26 mouse cellular contexts compared by ENCODE assay signal in the genomic region with DNA sequence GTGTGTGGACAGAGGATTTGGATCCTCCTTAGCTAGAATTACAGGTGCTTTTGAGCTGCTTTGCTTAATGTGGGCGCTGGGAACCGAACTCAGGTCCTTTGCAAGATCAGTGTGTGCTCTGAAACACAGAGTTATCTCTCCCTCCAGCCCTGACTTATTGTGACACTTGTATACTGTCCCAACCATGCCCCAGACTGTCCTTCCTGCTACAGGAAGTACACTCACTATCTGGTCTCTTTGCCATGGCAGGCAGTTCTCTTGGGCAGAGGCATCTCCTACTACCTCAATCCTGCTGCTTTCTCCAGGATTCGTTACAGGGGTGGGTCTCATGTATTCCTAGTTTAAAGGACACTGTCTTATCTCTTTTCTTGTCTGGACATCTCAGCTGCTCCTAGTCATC. TPM values are rescaled to one million over a fixed set of nuclear protein-coding genes. Genes with fewer than 3 reads are reported as not detected.
"Had no signal": no experiment of that assay in that cellular context is flagged by ENCODE, and none has a peak within 500 bp of the region (broad histone marks: within the 10 kb centered on the region; RNA-seq: fewer than 3 reads in every experiment).

No protein-coding gene starts in this region.

- H3K27me3 ChIP-seq: lung, embryonic 15.5 days; midbrain, embryonic 12.5 days; neural tube, embryonic 13.5 days; neural tube, embryonic 15.5 days had no signal

- H3K9me3 ChIP-seq: lung, embryonic 15.5 days; midbrain, embryonic 10.5 days; midbrain, embryonic 12.5 days; neural tube, embryonic 13.5 days; neural tube, embryonic 15.5 days had no signal

- H3K36me3 ChIP-seq: lung, embryonic 15.5 days; midbrain, embryonic 10.5 days; midbrain, embryonic 12.5 days; neural tube, embryonic 13.5 days; neural tube, embryonic 15.5 days had no signal

- H3K9ac ChIP-seq: liver, postnatal 0 days; lung, embryonic 15.5 days; midbrain, embryonic 12.5 days; neural tube, embryonic 13.5 days; neural tube, embryonic 15.5 days had no signal

- ATAC-seq: liver, postnatal 0 days; lung, postnatal 0 days; midbrain, embryonic 16.5 days had no signal

- H3K4me1 ChIP-seq: midbrain, embryonic 10.5 days; midbrain, embryonic 12.5 days; neural tube, embryonic 13.5 days; neural tube, embryonic 15.5 days had no signal

- H3K27ac ChIP-seq: lung, embryonic 15.5 days; macrophage; midbrain, embryonic 10.5 days; midbrain, embryonic 12.5 days; neural tube, embryonic 13.5 days; neural tube, embryonic 15.5 days had no signal

- H3K4me3 ChIP-seq: lung, embryonic 15.5 days; midbrain, embryonic 10.5 days; midbrain, embryonic 12.5 days; myocyte; neural tube, embryonic 13.5 days; neural tube, embryonic 15.5 days had no signal

- DNase-seq: liver, postnatal 0 days; lung, adult 2 months; lung, postnatal 14 days; lung, postnatal 36 days; midbrain, embryonic 14.5 days; retina, postnatal 1 day; right cerebral cortex, adult 18-20 months; right cerebral cortex, postnatal 25 days; right cerebral cortex, postnatal 4 days; spleen, adult 18-20 months; thymus, adult 18-20 months; thymus, postnatal 14 days; thymus, postnatal 36 days had no signal

- H3K4me2 ChIP-seq: lung, embryonic 15.5 days; midbrain, embryonic 12.5 days; neural tube, embryonic 13.5 days; neural tube, embryonic 15.5 days had no signal

RNA-seq across cellular contexts. Expression of gene Trim72, which starts 14.5 kb away (rescaled TPM):
- polyA plus RNA-seq: liver, postnatal 0 days; macrophage; midbrain, embryonic 10.5 days; midbrain, embryonic 12.5 days; midbrain, embryonic 14.5 days; midbrain, embryonic 16.5 days; neural tube, embryonic 11.5 days; neural tube, embryonic 13.5 days; thymus, postnatal 0 days had no signal

RNA-seq across cellular contexts. Expression of gene Gm49368, which starts 44.2 kb away (rescaled TPM):
- total RNA-seq: megakaryocyte-erythroid progenitor cell, adult 5-6 weeks had no signal
- polyA plus RNA-seq: lung, embryonic 15.5 days; lung, postnatal 0 days; midbrain, embryonic 10.5 days; midbrain, embryonic 12.5 days; midbrain, embryonic 14.5 days; midbrain, embryonic 16.5 days; myocyte; neural tube, embryonic 11.5 days; neural tube, embryonic 13.5 days; neural tube, embryonic 15.5 days; stomach, embryonic 14.5 days; thymus, postnatal 0 days had no signal
